Mouse (Mus musculus): ENCODE results near the gene Naa80. TPM values are rescaled to one million over a fixed set of nuclear protein-coding genes. Genes with fewer than 3 reads are reported as not detected.

Gene Naa80
- polyA plus RNA-seq, 1 experiment = 63.3 TPM

GRCm38 (mm10) chr9:107631861-107632260 lies 53.2 kb downstream of the Naa80 start:
- Histone ChIP-seq H3K4me1 (peaks cover 76% of the 10 kb centered on the region), H3K27me3 (replicated peaks) (no peaks in the 10 kb centered on the region), H3K4me3 (replicated peaks) (peak overlapping the region; percentile 99), H3K9me3 (no peaks in the 10 kb centered on the region), H3K36me3 (replicated peaks; ENCODE audit: low read length) (peaks cover 58% of the 10 kb centered on the region)
- TF ChIP-seq FLI1 (IDR thresholded peaks at IDR 0.05; ENCODE audit: low read length) (no peak), GATA1 (IDR thresholded peaks at IDR 0.05; ENCODE audit: borderline replicate concordance, low read length) (no peak)

GRCm38 (mm10) chr9:107632478-107632877 lies 53.8 kb downstream of the Naa80 start:
- H3K9me3 ChIP-seq = no peaks in the 10 kb centered on the region
- TF ChIP-seq GATA1 (IDR thresholded peaks at IDR 0.05; ENCODE audit: borderline replicate concordance, low read length) = no peak
- no peak for TF ChIP-seq FLI1 (IDR thresholded peaks at IDR 0.05; ENCODE audit: low read length)
- H3K27me3 ChIP-seq (replicated peaks) = peaks cover 5% of the 10 kb centered on the region
- H3K36me3 ChIP-seq (replicated peaks; ENCODE audit: low read length) = peaks cover 51% of the 10 kb centered on the region
- peaks cover 75% of the 10 kb centered on the region for H3K4me1 ChIP-seq
- peak overlapping the region; percentile 99 for H3K4me3 ChIP-seq (replicated peaks)

- no peak for TF ChIP-seq FLI1 (IDR thresholded peaks at IDR 0.05; ENCODE audit: low read length)
- no peak for TF ChIP-seq GATA1 (IDR thresholded peaks at IDR 0.05; ENCODE audit: borderline replicate concordance, low read length)
- H3K9me3 ChIP-seq = no peaks in the 10 kb centered on the region
- peaks cover 44% of the 10 kb centered on the region for H3K36me3 ChIP-seq (replicated peaks; ENCODE audit: low read length)
- H3K27me3 ChIP-seq (replicated peaks) = peaks cover 9% of the 10 kb centered on the region
- H3K4me1 ChIP-seq = peaks cover 68% of the 10 kb centered on the region
- peak overlapping the region; percentile 99 for H3K4me3 ChIP-seq (replicated peaks)
Measured at GRCm38 (mm10) chr9:107633091-107633660, 54.5 kb downstream of the Naa80 start.

Other genes starting within 250 kb of the Naa80 start
- gene Hemk1, start 240.5 kb upstream of the Naa80 start, polyA plus RNA-seq (2012; ENCODE audit: insufficient read depth, low replicate concordance) = 8.1 TPM in 1 of 2 replicates, not detected in the other
- gene 6430571L13Rik, start 238.3 kb upstream of the Naa80 start, polyA plus RNA-seq (2012; ENCODE audit: insufficient read depth, low replicate concordance) = not detected in 2 replicates
- not detected in 2 replicates for gene Cacna2d2, start 179.3 kb upstream of the Naa80 start, polyA plus RNA-seq (2012; ENCODE audit: insufficient read depth, low replicate concordance)
- gene Tmem115, start 44.9 kb upstream of the Naa80 start, polyA plus RNA-seq (2012; ENCODE audit: insufficient read depth, low replicate concordance) = 12.0 and 24.4 TPM in 2 replicates
- gene Cyb561d2, start 36.7 kb upstream of the Naa80 start, polyA plus RNA-seq (2012; ENCODE audit: insufficient read depth, low replicate concordance) = 4.2 and 18.5 TPM in 2 replicates
- 0.37 TPM in 1 of 2 replicates, not detected in the other for gene Nprl2, start 36.7 kb upstream of the Naa80 start, polyA plus RNA-seq (2012; ENCODE audit: insufficient read depth, low replicate concordance)
- gene Zmynd10, start 31.6 kb upstream of the Naa80 start, polyA plus RNA-seq (2012; ENCODE audit: insufficient read depth, low replicate concordance) = 0.68 TPM in 1 of 2 replicates, not detected in the other
- 10.3 and 12.6 TPM in 2 replicates for gene Rassf1, start 27.3 kb upstream of the Naa80 start, polyA plus RNA-seq (2012; ENCODE audit: insufficient read depth, low replicate concordance)
- gene Tusc2, start 15.6 kb upstream of the Naa80 start, polyA plus RNA-seq (2012; ENCODE audit: insufficient read depth, low replicate concordance) = 23.3 and 103 TPM in 2 replicates
- gene Hyal2, start 10.9 kb upstream of the Naa80 start, polyA plus RNA-seq (2012; ENCODE audit: insufficient read depth, low replicate concordance) = 10.8 and 11.8 TPM in 2 replicates
- gene Hyal1, start 2.0 kb upstream of the Naa80 start, polyA plus RNA-seq (2012; ENCODE audit: insufficient read depth, low replicate concordance) = 1.6 and 2.6 TPM in 2 replicates
- 0.31 TPM in 1 of 2 replicates, not detected in the other for gene Hyal3, start 1.9 kb downstream of the Naa80 start, polyA plus RNA-seq (2012; ENCODE audit: insufficient read depth, low replicate concordance)
- gene Ifrd2, start 8.8 kb downstream of the Naa80 start, polyA plus RNA-seq (2012; ENCODE audit: insufficient read depth, low replicate concordance) = 32.1 and 34.9 TPM in 2 replicates
- gene Sema3b, start 30.3 kb downstream of the Naa80 start, polyA plus RNA-seq (2012; ENCODE audit: insufficient read depth, low replicate concordance) = not detected in 2 replicates
- gene Gnai2, start 56.5 kb downstream of the Naa80 start, polyA plus RNA-seq (2012; ENCODE audit: insufficient read depth, low replicate concordance) = 1,319 and 1,886 TPM in 2 replicates
- gene Slc38a3, start 90.6 kb downstream of the Naa80 start, polyA plus RNA-seq (2012; ENCODE audit: insufficient read depth, low replicate concordance) = not detected in 2 replicates
- gene Gnat1, start 100.8 kb downstream of the Naa80 start, polyA plus RNA-seq (2012; ENCODE audit: insufficient read depth, low replicate concordance) = not detected in 2 replicates
- gene Sema3f, start 131.6 kb downstream of the Naa80 start, polyA plus RNA-seq (2012; ENCODE audit: insufficient read depth, low replicate concordance) = not detected in 2 replicates
- gene Rbm5, start 192.1 kb downstream of the Naa80 start, polyA plus RNA-seq (2012; ENCODE audit: insufficient read depth, low replicate concordance) = 3.9 and 7.6 TPM in 2 replicates

Data from megakaryocyte, embryonic 14.5 days (primary cell).